Mouse (Mus musculus) G1E (cell line): ENCODE data around the gene Dusp3. TPM values are rescaled to one million over a fixed set of nuclear protein-coding genes. Genes with fewer than 3 reads are reported as not detected.
"Not testable (repeated sequence)": the region's sequence is repeated elsewhere in the genome, so short reads cannot be mapped to it uniquely, and the experiment has no call there.

Experiments
- ATAC-seq: 2 replicates; pipeline ENCODE4 v1.8.0; 2016; ENCODE audit warnings: mild to moderate bottlenecking; ENCODE audit not compliant: insufficient number of reproducible peaks, poor library complexity, low FRiP score, severe bottlenecking; ENCODE audit errors: extremely low read depth
- DNase-seq: peaks from one replicate; pipeline ENCODE4 v3.0.0; 2012; ENCODE audit warnings: low spot score
- H3K27me3 ChIP-seq: 2 replicates; pipeline ENCODE4 v1.6.1; 2012; ENCODE audit warnings: mild to moderate bottlenecking, low read length, inconsistent platforms; ENCODE audit not compliant: insufficient read depth
- H3K36me3 ChIP-seq: replicated peaks from 2 replicates; pipeline ENCODE3; 2012; ENCODE audit warnings: mild to moderate bottlenecking, inconsistent platforms
- H3K4me1 ChIP-seq: 2 replicates; pipeline ENCODE4 v1.6.1; 2012; ENCODE audit warnings: low read depth, low read length, inconsistent platforms, mixed read lengths; ENCODE audit not compliant: insufficient read depth
- H3K4me3 ChIP-seq: 2 replicates; pipeline ENCODE4 v1.5.1; 2012; ENCODE audit warnings: low read depth, mild to moderate bottlenecking, inconsistent platforms, low read length, moderate library complexity, mixed read lengths
- H3K9me3 ChIP-seq: replicated peaks from 2 replicates; pipeline ENCODE4 v1.6.1; 2012; ENCODE audit warnings: inconsistent platforms
- CTCF ChIP-seq: IDR thresholded peaks from 2 replicates; pipeline ENCODE4 v1.5.1; 2012; ENCODE audit warnings: low read depth, low read length, inconsistent platforms, mixed read lengths
- GATA1 ChIP-seq: IDR thresholded peaks from 2 replicates; pipeline ENCODE4 v1.6.1; 2012; ENCODE audit warnings: borderline replicate concordance, low read length, inconsistent platforms, mixed read lengths
- GATA2 ChIP-seq: IDR thresholded peaks from 2 replicates; pipeline ENCODE4 v1.6.1; 2012; ENCODE audit warnings: low read depth, low read length, inconsistent platforms, borderline replicate concordance
- POLR2AphosphoS5 ChIP-seq: IDR thresholded peaks from 2 replicates; pipeline ENCODE4 v1.6.1; 2012; ENCODE audit warnings: low read depth, low read length, inconsistent platforms; ENCODE audit not compliant: insufficient replicate concordance
- TAL1 ChIP-seq: conservative IDR thresholded peaks from 2 replicates; pipeline ENCODE4 v1.6.1; 2012; ENCODE audit warnings: low read depth, low read length, inconsistent platforms, mixed read lengths
- polyA plus RNA-seq: library from polyadenylated mRNA; stranded (reverse); fragments of >175 nt; gene quantifications from 2 replicates; pipeline ENCODE4 v1.2.3, GENCODE M21; 2012
- total RNA-seq, 2 experiments: library from RNA; stranded (forward) in 1 of 2; stranded (reverse) in 1 of 2; fragments of 200-1000 nt in 1 of 2; fragments of >200 nt in 1 of 2; fragmentation: Nextera tagmentation in 1 of 2; gene quantifications; 2 replicates each; pipeline ENCODE4 v1.2.3; 2014 to 2017

Gene Dusp3
- total and polyA plus RNA-seq, 3 experiments, result 3.4 to 17.3 (median 16.0) TPM

DNA sequence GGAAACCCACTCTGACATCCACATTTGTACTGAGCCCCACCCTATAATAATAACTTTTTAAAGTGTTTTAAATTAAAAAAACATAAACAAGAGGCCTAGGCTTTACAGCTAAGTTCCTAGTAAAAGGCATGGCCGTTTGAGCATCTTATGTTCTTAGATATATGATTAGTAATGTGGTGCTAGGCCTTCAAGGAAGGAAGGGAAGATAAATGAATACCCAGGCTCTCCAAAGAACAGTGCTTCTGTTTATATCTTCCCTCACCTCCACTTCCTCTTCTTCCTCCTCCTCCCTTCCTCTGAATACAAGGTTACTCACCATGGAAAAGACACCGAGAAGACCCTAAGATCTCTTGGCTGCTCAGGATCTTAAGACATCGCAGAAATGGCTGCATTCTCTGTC is 5.0 kb upstream of the Dusp3 start:
- no peak for DNase-seq
- no peaks in the 10 kb centered on the region for H3K9me3 ChIP-seq
- H3K27me3 ChIP-seq, result peaks cover 25% of the 10 kb centered on the region
- no peaks in the 10 kb centered on the region for H3K36me3 ChIP-seq
- H3K4me3 ChIP-seq, result no peak overlapping the region
- H3K4me1 ChIP-seq, result no peaks in the 10 kb centered on the region
- TF ChIP-seq GATA1 (no peak), POLR2AphosphoS5 (no peak)
- ATAC-seq, result no peak

DNA sequence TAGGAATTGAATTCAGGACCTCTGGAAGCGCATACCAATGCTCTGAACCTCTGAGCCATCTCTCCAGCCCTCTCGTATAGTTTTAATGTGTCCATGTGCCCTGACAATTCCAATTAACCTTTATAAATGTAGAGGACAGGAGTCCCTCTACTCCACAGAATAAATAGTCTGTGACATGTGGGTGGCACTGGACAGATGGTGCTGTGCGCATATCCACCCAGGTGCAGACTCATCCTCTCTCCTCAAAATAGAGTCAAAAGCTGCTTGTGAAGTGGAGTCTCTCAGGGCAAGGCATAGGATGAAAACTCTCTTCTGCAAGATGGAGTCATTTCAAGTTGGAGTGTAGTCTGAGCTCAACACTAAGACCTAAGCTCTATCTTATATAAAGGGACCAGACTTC is 3.4 kb upstream of the Dusp3 start:
- Histone ChIP-seq H3K9me3 (no peaks in the 10 kb centered on the region), H3K36me3 (no peaks in the 10 kb centered on the region), H3K4me1 (peaks cover 6% of the 10 kb centered on the region; the same call in 1 of the 2 replicates), H3K27me3 (peaks cover 19% of the 10 kb centered on the region), H3K4me3 (no peak overlapping the region)
- TF ChIP-seq TAL1 (no peak), GATA1 (no peak), CTCF (no peak), POLR2AphosphoS5 (no peak), GATA2 (no peak)
- ATAC-seq, result no peak
- DNase-seq, result no peak

DNA sequence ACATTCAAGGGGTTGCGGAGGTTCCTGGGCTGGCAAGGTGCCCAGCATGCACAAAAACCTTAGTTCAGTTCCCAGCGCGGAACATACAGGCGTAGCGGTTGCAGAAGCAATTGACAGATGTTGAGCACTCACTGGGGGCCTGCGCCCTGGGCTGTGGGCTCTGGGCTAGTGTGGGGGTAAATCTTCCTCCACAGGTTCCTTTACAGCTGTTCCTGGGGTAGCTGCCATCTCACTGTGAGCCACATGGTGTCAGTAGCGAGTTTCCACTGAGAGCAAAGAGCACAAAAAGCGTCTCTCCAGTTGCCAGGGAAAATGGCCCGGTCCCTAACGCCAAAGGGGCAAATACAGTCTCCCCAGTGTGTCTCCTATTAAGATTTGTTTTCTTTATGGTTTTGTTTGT is 823 bp downstream of the Dusp3 start:
- H3K4me3 ChIP-seq, result no peak overlapping the region
- H3K4me1 ChIP-seq, result peaks cover 18% of the 10 kb centered on the region
- no peaks in the 10 kb centered on the region for H3K9me3 ChIP-seq
- H3K27me3 ChIP-seq, result peaks cover 41% of the 10 kb centered on the region
- H3K36me3 ChIP-seq, result no peaks in the 10 kb centered on the region
- peak; percentile 22; the same call in 1 of the 2 replicates for ATAC-seq
- TF ChIP-seq TAL1 (no peak), CTCF (peak; percentile 77), POLR2AphosphoS5 (no peak), GATA2 (no peak), GATA1 (no peak)
- DNase-seq, result peak; percentile 48

- Histone ChIP-seq H3K27me3 (peaks cover 40% of the 10 kb centered on the region), H3K4me1 (peaks cover 18% of the 10 kb centered on the region)
- H3K4me3 ChIP-seq, DNase-seq, H3K9me3 ChIP-seq, ATAC-seq, H3K36me3 ChIP-seq: not testable (repeated sequence)
These were observed 1.4 kb downstream of the Dusp3 start for GRCm38 (mm10) chr11:101985450-101985849.

DNA sequence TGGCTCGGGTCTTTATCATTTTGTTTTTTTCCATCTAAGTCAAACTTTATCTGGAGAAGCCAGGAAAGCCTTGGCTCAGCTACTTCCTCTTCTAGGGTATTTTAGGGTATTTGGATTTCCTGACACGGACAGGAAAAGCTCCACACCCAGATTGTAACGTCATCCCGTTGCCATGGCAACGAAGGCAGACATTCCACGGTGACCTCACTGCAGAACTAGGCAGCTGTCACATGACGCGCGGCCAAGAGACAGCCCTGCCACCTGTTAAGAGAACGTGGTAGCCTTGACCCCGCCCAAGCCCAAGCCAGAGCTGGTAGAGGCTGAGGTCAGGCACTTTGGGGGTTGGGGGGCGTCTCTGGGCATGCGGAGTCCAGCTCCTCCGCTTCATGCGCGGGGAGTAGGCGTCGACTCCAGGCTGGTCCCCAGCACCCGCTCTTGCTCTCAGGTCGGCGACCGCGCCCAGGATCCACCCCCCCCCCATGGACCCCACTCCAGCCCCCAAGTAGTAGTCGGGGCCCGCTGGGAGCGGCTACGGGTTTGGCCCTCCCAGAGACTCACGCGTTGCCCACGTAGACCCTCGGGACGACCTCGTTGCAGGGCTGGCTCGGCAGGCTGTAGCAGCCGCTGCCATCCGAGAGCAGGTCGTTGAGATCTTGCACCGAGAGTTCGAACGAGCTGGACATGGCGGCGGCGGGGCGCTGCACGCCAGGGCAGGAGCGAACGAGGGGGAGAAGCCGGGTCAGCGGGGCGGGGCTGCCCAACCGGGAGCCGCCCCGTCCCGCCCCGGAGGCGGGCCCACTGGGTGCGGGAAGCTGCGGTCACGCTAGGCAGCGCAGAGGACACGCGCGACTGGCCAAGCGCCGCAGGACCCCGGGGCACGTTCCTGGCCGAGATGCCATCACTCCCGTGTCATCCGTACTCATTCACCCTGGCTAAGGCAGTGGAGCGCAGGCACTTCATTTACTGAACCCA is 2.5 kb downstream of the Dusp3 start, which contains the start of gene Cfap97d1:
TSS of gene Cfap97d1 (plus strand) at position 226 of the 972 bp plus-strand sequence.
- TF ChIP-seq POLR2AphosphoS5 (no peak), TAL1 (no peak), GATA2 (no peak), CTCF (no peak), GATA1 (no peak)
- peaks cover 40% of the 10 kb centered on the region for H3K27me3 ChIP-seq
- H3K36me3 ChIP-seq, result no peaks in the 10 kb centered on the region
- ATAC-seq, result peak; percentile 88
- H3K9me3 ChIP-seq, result no peaks in the 10 kb centered on the region
- peaks cover 18% of the 10 kb centered on the region for H3K4me1 ChIP-seq
- peak within 1 kb of the TSS; percentile 67 for H3K4me3 ChIP-seq
- peak; percentile 19 for DNase-seq

GRCm38 (mm10) chr11:101983431-101983921 is 3.3 kb downstream of the Dusp3 start:
- no peak overlapping the region for H3K4me3 ChIP-seq
- peaks cover 35% of the 10 kb centered on the region for H3K27me3 ChIP-seq
- no peak for TF ChIP-seq GATA1
- TF ChIP-seq POLR2AphosphoS5, result no peak
- no peak for TF ChIP-seq GATA2
- TF ChIP-seq TAL1, result no peak
- no peak for TF ChIP-seq CTCF
- no peaks in the 10 kb centered on the region for H3K9me3 ChIP-seq
- H3K4me1 ChIP-seq, result peaks cover 18% of the 10 kb centered on the region
- DNase-seq (no peak), ATAC-seq (no peak)
- H3K36me3 ChIP-seq, result no peaks in the 10 kb centered on the region
